Mouse (Mus musculus): Measurements from ENCODE around the gene Rnf10. TPM values are rescaled to one million over a fixed set of nuclear protein-coding genes. Genes with fewer than 3 reads are reported as not detected.

Gene Rnf10
- polyA plus RNA-seq, 1 experiment, result 194 TPM

DNA sequence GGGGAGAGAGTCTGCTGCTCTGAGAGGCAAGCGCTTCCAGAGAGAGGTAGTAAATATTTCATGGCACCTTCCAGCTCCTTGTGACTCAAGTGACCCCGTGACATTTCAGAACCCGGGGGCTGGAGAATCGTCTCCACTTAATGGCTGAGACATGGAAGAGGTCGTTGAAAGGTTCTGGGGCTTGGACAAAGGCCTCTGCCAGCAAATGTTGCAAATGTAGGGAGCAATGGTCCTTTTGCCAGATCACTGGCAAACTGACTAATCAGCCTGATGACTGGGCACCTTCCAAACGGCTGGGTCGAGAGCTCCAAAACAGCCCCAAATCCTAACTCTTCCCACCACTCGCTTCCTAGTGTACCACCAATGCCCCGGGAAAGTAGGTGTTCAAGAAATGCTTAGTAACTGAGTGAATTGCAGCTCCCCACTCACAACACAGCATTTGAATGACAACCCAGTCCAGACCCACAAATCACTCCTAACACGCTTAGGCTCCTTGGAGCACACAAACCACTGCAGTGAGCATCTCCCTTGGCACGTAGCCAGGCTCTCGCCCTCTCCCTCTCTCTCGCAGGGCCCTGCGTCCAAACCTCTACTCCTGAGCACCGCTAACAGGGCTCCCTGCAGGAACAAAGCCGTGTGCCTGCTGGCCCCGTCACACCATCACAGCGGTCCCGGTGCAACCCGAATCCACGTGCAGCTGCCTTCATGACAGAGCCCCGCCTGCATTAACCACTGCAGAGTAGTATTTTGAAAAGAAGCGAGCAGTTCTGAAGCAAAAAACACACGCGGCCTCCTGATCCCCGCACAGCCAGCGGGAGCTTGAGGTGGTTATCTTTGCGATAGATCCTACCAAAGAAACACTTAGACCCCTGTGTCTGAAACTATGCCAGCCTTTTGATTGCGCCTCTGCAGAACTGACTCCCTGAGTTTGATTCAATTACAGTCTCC is 80.5 kb downstream of the Rnf10 start:
- Histone ChIP-seq H3K27me3 (ENCODE audit: control insufficient read depth, insufficient read depth, insufficient read length) (peaks cover 45% of the 10 kb centered on the region), H3K4me3 (ENCODE audit: insufficient read depth, poor library complexity, severe bottlenecking) (no peak overlapping the region), H3K79me2 (ENCODE audit: control insufficient read depth, insufficient read depth) (no peaks in the 10 kb centered on the region), H3ac (ENCODE audit: control insufficient read depth, insufficient read length, low read depth) (no peak overlapping the region), H3K36me3 (ENCODE audit: control insufficient read depth, insufficient read depth) (no peaks in the 10 kb centered on the region), H3K79me3 (ENCODE audit: low read depth) (no peaks in the 10 kb centered on the region)
- TF ChIP-seq MYOD1 (IDR thresholded peaks at IDR 0.05; ENCODE audit: control insufficient read depth, insufficient read length, low read depth), result no peak
- TF ChIP-seq CEBPB (IDR thresholded peaks at IDR 0.05; ENCODE audit: low read depth), result no peak
- TF ChIP-seq FOSL1 (IDR thresholded peaks at IDR 0.05; ENCODE audit: insufficient read depth, low read length, poor library complexity, severe bottlenecking), result no peak

Other genes with a start within 250 kb of the Rnf10 start
- 6.5 TPM for gene Gm10401, start 174.6 kb downstream of the Rnf10 start, polyA plus RNA-seq (2012; fragmentation: generic; extraction: Trizol)
- 56.9 TPM for gene Acads, start 153.6 kb downstream of the Rnf10 start, polyA plus RNA-seq (2012; fragmentation: generic; extraction: Trizol)
- 39.0 TPM for gene Unc119b, start 137.9 kb downstream of the Rnf10 start, polyA plus RNA-seq (2012; fragmentation: generic; extraction: Trizol)
- 120 TPM for gene Mlec, start 114.7 kb downstream of the Rnf10 start, polyA plus RNA-seq (2012; fragmentation: generic; extraction: Trizol)
- gene Cabp1, start 78.5 kb downstream of the Rnf10 start, polyA plus RNA-seq (2012; fragmentation: generic; extraction: Trizol), result 0.12 TPM
- 141 TPM for gene Pop5, start 37.1 kb downstream of the Rnf10 start, polyA plus RNA-seq (2012; fragmentation: generic; extraction: Trizol)
- gene Coq5, start 6.8 kb upstream of the Rnf10 start, polyA plus RNA-seq (2012; fragmentation: generic; extraction: Trizol), result 27.6 TPM
- 690 TPM for gene Dynll1, start 28.1 kb upstream of the Rnf10 start, polyA plus RNA-seq (2012; fragmentation: generic; extraction: Trizol)
- 113 TPM for gene Srsf9, start 54.3 kb upstream of the Rnf10 start, polyA plus RNA-seq (2012; fragmentation: generic; extraction: Trizol)
- 9.3 TPM for gene Gatc, start 68.3 kb upstream of the Rnf10 start, polyA plus RNA-seq (2012; fragmentation: generic; extraction: Trizol)
- gene Triap1, start 68.3 kb upstream of the Rnf10 start, polyA plus RNA-seq (2012; fragmentation: generic; extraction: Trizol), result 36.8 TPM
- 1,861 TPM for gene Cox6a1, start 76.1 kb upstream of the Rnf10 start, polyA plus RNA-seq (2012; fragmentation: generic; extraction: Trizol)
- 0.90 TPM for gene Msi1, start 156.7 kb upstream of the Rnf10 start, polyA plus RNA-seq (2012; fragmentation: generic; extraction: Trizol)
- not detected for gene Pla2g1b, start 193.4 kb upstream of the Rnf10 start, polyA plus RNA-seq (2012; fragmentation: generic; extraction: Trizol)
- 9.2 TPM for gene Sirt4, start 211.8 kb upstream of the Rnf10 start, polyA plus RNA-seq (2012; fragmentation: generic; extraction: Trizol)
- gene Pxn, start 233.8 kb upstream of the Rnf10 start, polyA plus RNA-seq (2012; fragmentation: generic; extraction: Trizol), result 46.8 TPM

Measured in C2C12 (cell line).